Mouse (Mus musculus) forelimb bud, embryonic 11.5 days (tissue): Measurements from ENCODE around the gene Tmem91.

Experiments used
- DNase-seq: peaks from one replicate; pipeline ENCODE4 v3.0.0-alpha.2; 2012; ENCODE audit warnings: low read depth, low spot score

The Tmem91 gene

DNA sequence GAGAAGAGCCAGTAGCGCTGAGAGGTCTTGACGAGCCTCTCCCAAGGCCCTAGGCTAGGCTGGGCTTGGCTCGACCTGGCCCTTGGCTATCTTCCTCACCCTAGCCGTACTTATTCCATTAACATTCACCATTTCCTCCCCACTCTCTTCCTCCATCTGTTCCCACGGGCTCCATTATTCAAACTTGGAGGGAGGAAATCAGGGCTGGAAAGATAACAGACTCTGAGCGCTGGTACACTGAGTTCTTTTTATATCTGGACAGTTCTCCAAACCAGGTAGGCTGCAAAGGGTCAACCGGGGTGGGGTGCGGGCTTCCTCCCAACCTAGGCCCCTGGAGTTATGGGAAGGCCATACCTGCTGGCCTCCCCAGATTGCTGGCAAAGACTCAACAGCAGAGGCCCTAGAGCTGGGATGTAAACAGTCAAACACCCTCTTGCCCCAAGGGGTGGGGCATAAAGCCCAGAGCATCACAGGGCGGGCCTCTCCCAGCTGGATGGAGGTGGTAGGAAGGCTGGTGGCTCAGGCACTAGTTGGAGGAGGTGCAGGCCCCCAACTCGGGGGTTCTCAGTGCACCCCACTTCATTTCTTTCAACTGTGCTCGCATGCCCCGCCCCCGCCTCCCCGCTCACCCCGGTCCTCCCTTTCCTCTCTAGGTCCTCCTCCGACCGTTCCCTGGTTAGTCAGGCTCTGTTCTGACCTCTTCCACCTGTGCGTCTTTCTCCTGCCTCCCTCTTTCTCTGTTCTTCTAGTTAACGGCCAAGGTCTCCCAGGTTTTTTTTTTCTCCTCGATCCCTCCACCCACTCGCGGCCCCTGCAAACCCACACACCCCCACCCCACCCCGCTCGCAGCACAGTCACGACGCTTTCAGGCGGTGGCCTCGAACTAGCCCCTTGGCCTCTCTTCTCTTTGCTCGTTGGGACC is 48.2 kb downstream of the Tmem91 start, which contains the start of gene B3gnt8:
B3gnt8 (plus strand) TSS at position 146 of the 922 bp plus-strand sequence.
- no peak for DNase-seq

DNA sequence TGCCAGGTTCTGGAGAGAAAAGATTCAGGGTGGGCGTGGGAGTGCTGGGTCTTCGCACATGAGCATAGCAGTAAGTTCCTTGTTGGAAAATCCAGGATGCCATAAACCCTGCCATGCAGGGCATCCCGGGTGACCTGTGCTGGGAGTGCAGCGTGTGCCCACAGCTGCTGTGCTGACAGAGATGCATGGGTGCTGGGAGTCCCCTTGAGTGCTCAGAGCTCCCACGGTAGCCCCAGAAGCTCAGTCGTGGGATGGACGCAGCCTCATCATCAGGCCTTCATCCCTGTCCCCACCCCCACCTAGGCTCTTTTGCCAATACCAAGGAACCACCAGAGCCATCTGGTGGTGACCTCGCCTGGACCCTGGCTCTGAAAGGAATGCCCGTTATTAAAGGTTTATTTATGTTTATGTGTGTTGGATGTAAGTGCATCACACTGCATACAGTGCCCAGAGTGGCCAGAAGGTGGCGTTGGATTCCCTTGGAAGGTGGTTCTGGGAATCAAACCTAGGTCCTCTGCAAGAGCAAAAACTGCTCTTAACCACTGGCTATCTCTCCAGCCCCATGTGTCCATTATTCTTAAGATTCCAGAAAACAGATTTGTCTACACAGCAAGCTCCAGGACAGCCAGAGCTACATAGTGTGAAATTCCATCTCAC is 49.2 kb downstream of the Tmem91 start:
- no peak for DNase-seq

DNA sequence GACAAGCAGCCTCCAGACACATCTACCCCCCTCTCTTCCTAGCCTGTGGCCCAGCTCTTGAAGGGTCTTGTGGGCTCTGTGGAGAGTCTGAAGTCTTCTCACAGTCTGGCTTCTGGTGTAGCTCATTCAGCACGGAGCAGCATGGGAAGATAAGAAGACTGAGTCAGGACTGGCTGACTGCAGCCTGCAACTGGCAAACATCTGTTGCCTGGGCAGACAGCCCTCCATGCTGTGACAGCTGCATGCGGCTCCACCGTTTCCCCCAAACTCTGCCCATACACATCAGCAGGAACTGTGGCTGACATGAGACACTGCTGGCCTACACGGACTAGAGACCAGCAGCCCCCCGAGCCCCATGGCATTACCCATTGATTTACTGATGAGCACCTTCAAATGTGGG is 50.1 kb downstream of the Tmem91 start:
- DNase-seq = no peak

DNA sequence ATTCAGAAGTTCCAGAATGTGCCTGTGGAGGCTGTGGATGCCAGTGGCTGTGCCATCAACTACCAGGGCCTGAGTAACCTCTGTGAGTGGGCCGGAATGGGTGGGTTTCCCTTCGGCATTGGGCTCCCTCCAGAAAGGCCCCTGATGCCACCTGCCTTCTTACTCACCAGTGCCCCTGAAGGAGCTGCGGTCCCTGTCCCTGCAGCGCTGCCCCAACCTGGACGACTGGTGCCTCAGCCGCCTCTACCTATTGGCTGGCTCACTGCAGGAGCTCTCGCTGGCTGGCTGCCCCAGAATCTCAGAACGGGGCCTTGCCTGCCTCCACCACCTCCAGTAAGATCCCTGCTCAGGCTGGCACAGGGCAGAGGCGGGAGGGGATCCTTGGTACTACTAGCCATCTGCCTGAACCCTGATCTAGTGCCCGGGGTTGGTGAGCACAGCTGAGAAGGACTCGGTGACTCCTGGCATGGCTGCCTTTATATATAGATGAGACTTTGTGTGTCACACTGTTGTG is 51.1 kb downstream of the Tmem91 start:
- DNase-seq = no peak

DNA sequence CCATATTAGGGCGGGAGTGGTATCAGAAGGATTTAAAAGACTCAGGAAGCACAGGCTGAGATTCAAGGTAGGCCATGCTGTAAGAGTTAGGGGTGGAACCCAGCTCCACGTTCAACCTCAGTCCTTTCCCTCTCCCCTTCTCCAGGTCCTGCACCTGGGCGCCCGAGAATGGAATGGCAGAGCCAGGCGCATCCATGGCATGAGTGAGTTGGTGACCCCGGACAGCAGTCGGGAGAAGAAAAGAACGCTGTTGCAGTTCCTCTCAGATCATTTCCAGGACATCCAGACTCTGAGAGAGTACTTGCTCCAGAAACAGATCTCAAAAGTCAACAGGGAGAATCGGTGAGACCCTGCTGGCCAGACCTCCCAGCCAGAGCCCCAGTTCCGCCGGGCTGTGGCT is 54.2 kb downstream of the Tmem91 start:
- no peak for DNase-seq

DNA sequence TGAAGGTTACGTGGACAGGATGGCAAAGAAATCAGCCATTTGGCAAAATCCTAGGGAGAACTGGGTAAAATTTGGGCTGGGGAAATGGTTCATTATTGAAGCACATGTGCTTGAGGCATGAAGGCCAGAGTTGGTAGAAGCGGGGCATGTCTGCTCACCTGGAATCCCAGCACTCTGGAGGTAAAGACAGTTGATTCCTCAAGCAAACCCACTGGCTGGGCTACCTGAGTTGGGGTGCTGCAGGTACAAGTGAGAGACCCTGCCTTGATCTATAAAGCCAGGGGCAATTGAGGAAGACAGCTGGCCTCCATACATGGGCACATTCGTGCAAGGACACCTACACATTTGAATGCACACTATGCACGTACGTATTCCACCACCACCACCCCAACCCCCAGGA is 54.9 kb downstream of the Tmem91 start:
- no peak for DNase-seq

DNA sequence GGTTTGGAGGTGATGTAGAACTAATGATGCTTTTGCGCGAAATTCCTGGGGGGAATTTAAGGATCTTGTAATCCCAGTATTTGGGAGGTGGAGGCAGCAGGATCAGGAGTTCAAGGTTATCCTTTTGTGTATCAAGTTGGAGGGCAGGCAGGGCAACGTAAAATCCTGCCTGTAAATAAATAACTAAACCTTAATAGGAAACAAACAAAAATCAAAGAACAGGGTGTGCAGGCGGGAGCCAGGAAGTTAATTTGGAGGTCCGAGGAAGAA is 55.3 kb downstream of the Tmem91 start:
- DNase-seq = no peak
